Mouse (Mus musculus) myocyte (in vitro differentiated cells): ENCODE results near the gene Slc27a1.

Experiments used
- CEBPB ChIP-seq: IDR thresholded peaks from 2 replicates; pipeline ENCODE4 v1.6.1; 2011; ENCODE audit warnings: mild to moderate bottlenecking, moderate library complexity; ENCODE audit not compliant: poor library complexity, insufficient read depth, severe bottlenecking
- E2F4 ChIP-seq: IDR thresholded peaks from one replicate; pipeline ENCODE4 v1.6.1; 2011; ENCODE audit warnings: mild to moderate bottlenecking, control low read depth, moderate library complexity; ENCODE audit not compliant: insufficient read depth
- MAX ChIP-seq: IDR thresholded peaks from one replicate; pipeline ENCODE4 v1.6.1; 2011; ENCODE audit warnings: low read depth, mild to moderate bottlenecking, control low read depth
- MYOD1 ChIP-seq, 3 experiments: IDR thresholded peaks; one replicate each; pipeline ENCODE4 v1.6.1; 2011; ENCODE audit warnings: control low read depth in 2 of 3, low read depth in 2 of 3, mild to moderate bottlenecking in 2 of 3, moderate library complexity in 1 of 3; ENCODE audit not compliant: insufficient read length in 2 of 3, control insufficient read depth in 1 of 3
- MYOG ChIP-seq, 3 experiments: IDR thresholded peaks; one replicate each; pipeline ENCODE4 v1.6.1; 2011; ENCODE audit warnings: control low read depth in 2 of 3, low read depth in 2 of 3, mild to moderate bottlenecking in 2 of 3; ENCODE audit not compliant: insufficient read length in 2 of 3, control insufficient read depth in 1 of 3, insufficient read depth in 1 of 3
- POLR2A ChIP-seq: IDR thresholded peaks from one replicate; pipeline ENCODE4 v1.6.1; 2011; ENCODE audit warnings: low read depth, mild to moderate bottlenecking, control low read depth, moderate library complexity; ENCODE audit not compliant: insufficient read length
- POLR2AphosphoS2 ChIP-seq: IDR thresholded peaks from one replicate; pipeline ENCODE4 v1.6.1; 2011; ENCODE audit warnings: low read depth, control low read depth; ENCODE audit not compliant: insufficient read length
- REST ChIP-seq: IDR thresholded peaks from one replicate; pipeline ENCODE4 v1.6.1; 2011; ENCODE audit warnings: mild to moderate bottlenecking, control low read depth, moderate library complexity; ENCODE audit not compliant: insufficient read depth, insufficient read length
- TCF12 ChIP-seq: IDR thresholded peaks from one replicate; pipeline ENCODE4 v1.6.1; 2011; ENCODE audit warnings: mild to moderate bottlenecking, control low read depth; ENCODE audit not compliant: poor library complexity, insufficient read depth, severe bottlenecking
- TCF3 ChIP-seq: IDR thresholded peaks from one replicate; pipeline ENCODE4 v1.6.1; 2011; ENCODE audit warnings: low read depth, control low read depth; ENCODE audit not compliant: insufficient read length
- USF1 ChIP-seq: IDR thresholded peaks from one replicate; pipeline ENCODE4 v1.6.1; 2011; ENCODE audit warnings: low read depth, mild to moderate bottlenecking, control low read depth, moderate library complexity

- TF ChIP-seq E2F4 (no peak), POLR2A (no peak), MYOG (IDR thresholded peaks at IDR 0.05; ENCODE audit: control insufficient read depth in 1 of 3, insufficient read depth in 1 of 3, insufficient read length in 2 of 3, low read depth in 2 of 3) (no peak), CEBPB (no peak), REST (no peak), TCF12 (no peak), MAX (no peak), USF1 (peak; percentile 74), MYOD1 (IDR thresholded peaks at IDR 0.05; ENCODE audit: control insufficient read depth in 1 of 3, insufficient read length in 2 of 3, low read depth in 2 of 3) (no peak), POLR2AphosphoS2 (no peak), TCF3 (no peak)
Observed at GRCm38 (mm10) chr8:71631897-71632296, 63.2 kb downstream of the Slc27a1 start.
